Mouse (Mus musculus) forebrain, embryonic 12.5 days (tissue): ENCODE data around the gene Sdhaf3. TPM values are rescaled to one million over a fixed set of nuclear protein-coding genes. Genes with fewer than 3 reads are reported as not detected.

Source experiments
- ATAC-seq: fragments of 200-750 bp; cut with Nextera tagmentation; 2 replicates; pipeline ENCODE4 v1.8.0; 2017; ENCODE audit warnings: moderate TSS enrichment; ENCODE audit not compliant: low FRiP score
- H3K27ac ChIP-seq: fragments of 300-500 bp; sonication (generic); 2 replicates; pipeline ENCODE4 v1.5.1; 2016; ENCODE audit warnings: mild to moderate bottlenecking
- H3K27me3 ChIP-seq: fragments of 300-500 bp; sonication (generic); 2 replicates; pipeline ENCODE4 v1.6.1; 2016; ENCODE audit warnings: mild to moderate bottlenecking
- H3K36me3 ChIP-seq: fragments of 300-500 bp; sonication (generic); replicated peaks from 2 replicates; pipeline ENCODE4 v1.6.1; 2016; ENCODE audit warnings: mild to moderate bottlenecking
- H3K4me1 ChIP-seq: fragments of 300-500 bp; sonication (generic); 2 replicates; pipeline ENCODE4 v1.6.1; 2016
- H3K4me2 ChIP-seq: fragments of 300-500 bp; sonication (generic); 2 replicates; pipeline ENCODE4 v1.6.1; 2016; ENCODE audit warnings: mild to moderate bottlenecking, moderate library complexity
- H3K4me3 ChIP-seq: fragments of 300-500 bp; sonication (generic); replicated peaks from 2 replicates; pipeline ENCODE4 v1.5.1; 2016; ENCODE audit warnings: mild to moderate bottlenecking
- H3K9ac ChIP-seq: fragments of 300-500 bp; sonication (generic); 2 replicates; pipeline ENCODE4 v1.6.1; 2016; ENCODE audit warnings: mild to moderate bottlenecking
- H3K9me3 ChIP-seq: fragments of 300-500 bp; sonication (generic); 2 replicates; pipeline ENCODE4 v1.6.1; 2016
- WGBS: fragments of 180-500 bp; shearing (Covaris S2); methylation state at CpG from one replicate; pipeline ENCODE4 v1.1.7; 2016; 5-methylcytosine and 5-hydroxymethylcytosine counted together
- polyA plus RNA-seq: library from polyadenylated mRNA; unstranded; fragments of >200 nt; fragmentation: Nextera tagmentation; extraction: Ambion mirVana; gene quantifications from 2 replicates; pipeline ENCODE4 v1.2.1, GENCODE M21; 2016

The Sdhaf3 gene
- polyA plus RNA-seq, 1 experiment from 2014 or later: 7.0 TPM

GRCm38 (mm10) chr6:7082467-7083259 is 126.9 kb downstream of the Sdhaf3 start:
- Histone ChIP-seq H3K9ac (no peak overlapping the region), H3K4me2 (no peak overlapping the region)
- 56% methylated on average over 5 of the region's 5 CpGs for WGBS

DNA sequence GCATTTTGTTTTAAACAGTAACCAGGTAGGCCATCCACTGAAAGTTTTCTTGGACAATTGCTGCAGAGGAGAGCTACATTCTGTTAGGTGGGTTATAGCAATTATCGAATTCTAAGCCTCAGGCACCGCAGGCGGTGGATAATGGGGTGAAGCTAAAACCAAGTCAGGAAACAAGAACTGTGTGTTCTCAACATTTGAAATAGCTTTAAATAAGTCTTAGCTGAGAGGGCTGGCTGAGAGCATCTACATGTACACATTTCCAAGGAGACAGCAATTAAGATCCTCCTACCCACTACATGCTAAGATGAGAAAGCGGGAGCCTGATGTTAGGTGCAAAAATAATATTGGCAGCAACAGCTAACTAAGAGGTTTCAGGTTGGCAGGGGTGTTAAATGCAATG is 127.9 kb downstream of the Sdhaf3 start:
- Histone ChIP-seq H3K4me1 (peaks cover 4% of the 10 kb centered on the region; the same call in 1 of the 2 replicates), H3K4me2 (no peak overlapping the region), H3K36me3 (no peaks in the 10 kb centered on the region), H3K27ac (no peak overlapping the region), H3K4me3 (no peak overlapping the region), H3K9me3 (no peaks in the 10 kb centered on the region), H3K27me3 (no peaks in the 10 kb centered on the region), H3K9ac (no peak overlapping the region)
- WGBS: 89% methylated on average over 4 of the region's 4 CpGs
- ATAC-seq: no peak

More at GRCm38 (mm10) chr6:7082467-7083259, 126.9 kb downstream of the Sdhaf3 start:
- H3K27me3 ChIP-seq: no peaks in the 10 kb centered on the region
- peak; percentile 87 for ATAC-seq
- no peak overlapping the region for H3K27ac ChIP-seq
- H3K36me3 ChIP-seq: no peaks in the 10 kb centered on the region
- H3K4me3 ChIP-seq: no peak overlapping the region
- H3K9me3 ChIP-seq: no peaks in the 10 kb centered on the region
- H3K4me1 ChIP-seq: peaks cover 4% of the 10 kb centered on the region; the same call in 1 of the 2 replicates

DNA sequence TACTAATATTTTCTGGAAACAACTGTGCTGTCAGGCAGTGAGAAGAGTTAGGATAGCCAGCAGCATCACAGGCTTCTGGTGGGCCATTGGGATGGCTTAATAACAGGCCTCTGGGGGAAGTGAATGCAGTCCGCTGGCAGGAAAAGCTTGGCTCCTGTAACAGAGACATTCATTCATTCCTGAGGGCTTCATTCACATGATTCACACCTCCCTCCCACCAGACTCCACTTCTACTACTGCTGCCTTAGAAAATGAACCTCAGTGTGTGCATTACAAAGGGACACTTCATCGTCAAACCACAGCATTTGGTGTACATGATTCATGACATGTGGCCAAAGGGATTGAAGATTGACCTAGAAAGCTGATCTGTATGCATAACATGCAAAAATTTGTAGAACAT is 128.6 kb downstream of the Sdhaf3 start:
- H3K4me1 ChIP-seq: peaks cover 4% of the 10 kb centered on the region; the same call in 1 of the 2 replicates
- no peaks in the 10 kb centered on the region for H3K9me3 ChIP-seq
- H3K4me3 ChIP-seq: no peak overlapping the region
- 80% methylated on average over 2 of the region's 2 CpGs for WGBS
- no peaks in the 10 kb centered on the region for H3K27me3 ChIP-seq
- no peak overlapping the region for H3K27ac ChIP-seq
- H3K9ac ChIP-seq: no peak overlapping the region
- H3K4me2 ChIP-seq: no peak overlapping the region
- ATAC-seq: no peak
- no peaks in the 10 kb centered on the region for H3K36me3 ChIP-seq

- Histone ChIP-seq H3K36me3 (no peaks in the 10 kb centered on the region), H3K9me3 (no peaks in the 10 kb centered on the region), H3K4me2 (no peak overlapping the region), H3K9ac (no peak overlapping the region), H3K4me1 (peaks cover 4% of the 10 kb centered on the region; the same call in 1 of the 2 replicates), H3K4me3 (no peak overlapping the region), H3K27me3 (no peaks in the 10 kb centered on the region), H3K27ac (no peak overlapping the region)
- WGBS: 78% methylated on average over 2 of the region's 2 CpGs
- ATAC-seq: no peak
Measured at GRCm38 (mm10) chr6:7085506-7085905, 129.7 kb downstream of the Sdhaf3 start.

GRCm38 (mm10) chr6:7092094-7092493 is 136.3 kb downstream of the Sdhaf3 start:
- ATAC-seq: no peak
- 83% methylated on average over 1 of the region's 1 CpGs for WGBS

More at GRCm38 (mm10) chr6:7092094-7092493, 136.3 kb downstream of the Sdhaf3 start:
- H3K27me3 ChIP-seq: no peaks in the 10 kb centered on the region
- H3K36me3 ChIP-seq: no peaks in the 10 kb centered on the region
- H3K4me1 ChIP-seq: no peaks in the 10 kb centered on the region
- no peaks in the 10 kb centered on the region for H3K9me3 ChIP-seq
- H3K4me2 ChIP-seq: no peak overlapping the region
- no peak overlapping the region for H3K27ac ChIP-seq
- H3K9ac ChIP-seq: no peak overlapping the region
- no peak overlapping the region for H3K4me3 ChIP-seq

Other genes with a start within 250 kb of the Sdhaf3 start
- 10.1 and 15.7 TPM in 2 replicates for gene Dlx6, start 92.7 kb upstream of the Sdhaf3 start, polyA plus RNA-seq
- gene Dlx5, start 73.9 kb upstream of the Sdhaf3 start, polyA plus RNA-seq: 68.0 and 102 TPM in 2 replicates